Mouse (Mus musculus) CH12.LX (cell line): ENCODE measurements at regions not wholly inside any gene's neighbourhood (a gene's known extent, or its start where the extent isn't known, plus 50 kb on each side); places are given as distances from the start of the nearest gene placed in this dataset.
A peak's percentile ranks its signal among the peaks of the same experiment; 100 is the strongest.

Experiments used
- DNase-seq: peaks from one replicate; pipeline ENCODE4 v3.0.0-alpha.2; 2013; ENCODE audit errors: extremely low read depth
- H3K27ac ChIP-seq: 2 replicates; pipeline ENCODE4 v1.5.1; 2012; ENCODE audit warnings: low read depth, mild to moderate bottlenecking, control low read depth, moderate library complexity; ENCODE audit not compliant: insufficient read depth
- H3K27me3 ChIP-seq: replicated peaks from 2 replicates; pipeline ENCODE3; 2012; ENCODE audit warnings: inconsistent platforms
- H3K36me3 ChIP-seq, 2 experiments: replicated peaks in 1 of 2; 2 replicates each; pipeline versions ENCODE3 to v1.6.1; 2012; ENCODE audit warnings: inconsistent platforms in 1 of 2, low read length in 1 of 2, mild to moderate bottlenecking in 1 of 2, mixed read lengths in 1 of 2, moderate library complexity in 1 of 2; ENCODE audit not compliant: control insufficient read depth in 1 of 2, insufficient read depth in 1 of 2
- H3K4me1 ChIP-seq, 2 experiments: 2 replicates each; pipeline ENCODE4 v1.6.1; 2012; ENCODE audit warnings: inconsistent platforms in 1 of 2, moderate library complexity in 1 of 2; ENCODE audit not compliant: insufficient read depth in 2 of 2, control insufficient read depth in 1 of 2
- H3K4me2 ChIP-seq: 2 replicates; pipeline ENCODE4 v1.6.1; 2012; ENCODE audit warnings: low read depth, mild to moderate bottlenecking, control low read depth; ENCODE audit not compliant: poor library complexity, insufficient read depth, severe bottlenecking
- H3K4me3 ChIP-seq, 3 experiments: fragments of 150-350 bp in 1 of 3; sonication (generic) in 1 of 3; replicated peaks in 1 of 3; 2 replicates each; pipeline versions ENCODE3 to v1.5.1; 2011 to 2012; ENCODE audit warnings: low read depth in 2 of 3, low read length in 2 of 3, mild to moderate bottlenecking in 2 of 3, moderate library complexity in 2 of 3, control low read depth in 1 of 3, improper control_type of control experiment in 1 of 3, inconsistent platforms in 1 of 3, mixed read lengths in 1 of 3; ENCODE audit not compliant: poor library complexity in 1 of 3
- H3K79me2 ChIP-seq: replicated peaks from 2 replicates; pipeline ENCODE4 v1.6.1; 2012; ENCODE audit warnings: mild to moderate bottlenecking, moderate library complexity; ENCODE audit not compliant: control insufficient read depth, poor library complexity, insufficient read depth, severe bottlenecking; ENCODE audit errors: extremely low read depth
- H3K9ac ChIP-seq: 2 replicates; pipeline ENCODE4 v1.6.1; 2012; ENCODE audit warnings: low read depth, mild to moderate bottlenecking, control low read depth, moderate library complexity; ENCODE audit not compliant: insufficient read depth
- H3K9me3 ChIP-seq: replicated peaks from 2 replicates; pipeline ENCODE3; 2012; ENCODE audit warnings: low read length, inconsistent platforms, mixed read lengths
- BHLHE40 ChIP-seq: IDR thresholded peaks from 2 replicates; pipeline ENCODE4 v1.6.1; 2011; ENCODE audit warnings: mild to moderate bottlenecking, low read depth, low read length, improper control_type of control experiment
- CTCF ChIP-seq, 2 experiments: IDR thresholded peaks in 1 of 2; conservative IDR thresholded peaks in 1 of 2; 2 replicates each; pipeline ENCODE4 v1.5.1; 2011 to 2012; ENCODE audit warnings: low read depth in 2 of 2, low read length in 2 of 2, improper control_type of control experiment in 1 of 2, inconsistent platforms in 1 of 2, mild to moderate bottlenecking in 1 of 2, moderate library complexity in 1 of 2
- ETS1 ChIP-seq: conservative IDR thresholded peaks from 2 replicates; pipeline ENCODE4 v1.6.1; 2012; ENCODE audit warnings: low read depth, mild to moderate bottlenecking, inconsistent platforms, low read length, improper control_type of control experiment, moderate library complexity
- MAZ ChIP-seq: IDR thresholded peaks from 2 replicates; pipeline ENCODE4 v1.6.1; 2012; ENCODE audit warnings: low read depth, mild to moderate bottlenecking, inconsistent platforms, low read length, improper control_type of control experiment, moderate library complexity
- MYC ChIP-seq: IDR thresholded peaks from 2 replicates; pipeline ENCODE4 v1.6.1; 2011; ENCODE audit warnings: low read depth, mild to moderate bottlenecking, improper control_type of control experiment, low read length
- NELFE ChIP-seq: IDR thresholded peaks from 2 replicates; pipeline ENCODE4 v1.6.1; 2011; ENCODE audit warnings: low read depth, low read length, improper control_type of control experiment
- RAD21 ChIP-seq: IDR thresholded peaks from 2 replicates; pipeline ENCODE4 v1.6.1; 2011; ENCODE audit warnings: low read depth, mild to moderate bottlenecking, low read length, improper control_type of control experiment, moderate library complexity
- SMC3 ChIP-seq: IDR thresholded peaks from 2 replicates; pipeline ENCODE4 v1.6.1; 2011; ENCODE audit warnings: low read depth, low read length, improper control_type of control experiment
- ZC3H11A ChIP-seq: IDR thresholded peaks from 2 replicates; pipeline ENCODE4 v1.6.1; 2012; ENCODE audit warnings: low read depth, mild to moderate bottlenecking, inconsistent platforms, low read length, improper control_type of control experiment
- ZNF384 ChIP-seq: IDR thresholded peaks from 2 replicates; pipeline ENCODE4 v1.6.1; 2012; ENCODE audit warnings: low read depth, low read length, improper control_type of control experiment, inconsistent platforms
- dilution Hi-C: fragments of 300-500 bp; cut with MboI; formaldehyde crosslinking; loops from 2 replicates; pipeline ENCODE4 v1.14.3; 2020; ENCODE audit warnings: low sequenced_read_pairs; ENCODE audit not compliant: extremely low pct_unique_long_range_greater_than_20kb, extremely low pct_ligation_motif_present
- in situ Hi-C: fragments of 300-500 bp; cut with MboI; formaldehyde crosslinking; loops from 3 replicates; pipeline ENCODE4 v1.14.3; 2019; ENCODE audit warnings: low sequenced_read_pairs, low pct_ligation_motif_present, low pct_unique_long_range_greater_than_20kb, mixed read lengths

DNA sequence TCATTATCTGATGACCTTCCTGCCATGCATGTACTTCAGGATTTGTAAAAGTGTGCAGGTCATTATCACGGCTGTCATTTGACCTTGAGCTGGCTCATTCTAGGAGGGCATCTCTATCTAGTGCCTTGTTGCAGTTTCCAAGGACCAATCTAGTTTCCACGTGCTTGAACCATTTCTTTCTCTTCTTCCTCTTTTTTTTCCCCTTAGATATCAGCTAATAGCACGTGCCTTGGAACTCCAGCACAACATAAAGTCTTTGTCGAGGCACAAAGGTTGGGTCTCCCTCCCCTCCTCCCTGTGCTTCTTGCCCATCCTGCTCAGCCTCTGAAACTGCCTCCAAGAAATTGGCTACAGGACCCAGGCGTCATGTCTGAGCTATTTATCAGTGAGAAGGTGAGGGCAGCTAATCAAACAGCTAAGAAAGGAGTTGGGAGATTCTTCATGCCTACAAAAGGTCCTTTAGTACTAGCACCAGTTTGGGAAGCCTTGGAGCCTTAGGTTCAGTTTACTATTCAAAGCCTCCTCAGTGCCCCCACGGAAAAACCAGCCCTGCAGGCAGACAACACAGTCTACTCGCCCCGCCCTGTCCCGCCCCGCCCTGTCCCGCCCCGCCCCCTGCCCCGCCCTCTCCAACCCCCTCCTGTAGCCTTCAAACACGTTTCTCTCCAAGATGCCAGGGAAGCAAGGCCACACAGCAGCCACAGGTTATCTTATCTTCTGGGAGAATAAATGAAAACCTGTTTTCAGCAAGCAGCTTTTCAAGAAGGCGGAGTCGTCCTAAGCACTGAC, 80.5 kb upstream of the Tapt1 start:
- in situ Hi-C loops, result no loop called here
- Histone ChIP-seq H3K4me3 (no peak overlapping the region), H3K4me2 (peak overlapping the region; percentile 12; the same call in 1 of the 2 replicates), H3K4me1 (peaks cover 5 to 6% of the 10 kb centered on the region in 2 experiments; a peak in 3 of 4 replicates), H3K27ac (no peak overlapping the region), H3K9ac (no peak overlapping the region), H3K27me3 (no peaks in the 10 kb centered on the region), H3K9me3 (no peaks in the 10 kb centered on the region), H3K36me3 (no peaks in the 10 kb centered on the region), H3K79me2 (no peaks in the 10 kb centered on the region)
- peak; percentile 17 for DNase-seq
- no peak for TF ChIP-seq MYC
- peak; percentile 56 for TF ChIP-seq BHLHE40
- dilution Hi-C loops, result no loop called here

- in situ Hi-C loops, result no loop called here
- dilution Hi-C loops, result no loop called here
- DNase-seq, result peak; percentile 70
These were observed 77.7 kb upstream of the Tapt1 start for GRCm38 (mm10) chr5:44303886-44304855.

GRCm38 (mm10) chr5:44284384-44284783, 58.0 kb upstream of the Tapt1 start:
- H3K27ac ChIP-seq, result no peak overlapping the region
- no peaks in the 10 kb centered on the region for H3K27me3 ChIP-seq
- no peak overlapping the region for H3K9ac ChIP-seq
- peaks cover 0 to 3% of the 10 kb centered on the region in 2 experiments; a peak in 1 of 4 replicates for H3K4me1 ChIP-seq
- H3K4me3 ChIP-seq, result no peak overlapping the region
- no peaks in the 10 kb centered on the region for H3K9me3 ChIP-seq
- no peaks in the 10 kb centered on the region for H3K79me2 ChIP-seq
- peak; percentile 76 for DNase-seq
- in situ Hi-C loops (loop anchor here (25.0 kb wide), 1 partner anchor 1153 kb away; no protein-coding TSS in a partner anchor), dilution Hi-C loops (no loop called here)
- TF ChIP-seq ETS1, result no peak
- TF ChIP-seq NELFE, result peak; percentile 39; the same call in 1 of the 2 replicates
- no peak for TF ChIP-seq MAZ
- TF ChIP-seq CTCF (conservative IDR thresholded peaks at IDR 0.05 in 1 of 2, IDR thresholded peaks at IDR 0.05 in 1 of 2; ENCODE audit: low read depth in 2 of 2, low read length in 2 of 2), result peak; percentile 78 to 93
- TF ChIP-seq SMC3, result peak; percentile 69
- TF ChIP-seq RAD21, result peak; percentile 92
- TF ChIP-seq BHLHE40, result no peak
- peak; percentile 16; the same call in 1 of the 2 replicates for TF ChIP-seq ZC3H11A
- H3K36me3 ChIP-seq, result no peaks in the 10 kb centered on the region
- no peak overlapping the region for H3K4me2 ChIP-seq

More at GRCm38 (mm10) chr5:44303886-44304855, 77.7 kb upstream of the Tapt1 start:
- Histone ChIP-seq H3K79me2 (no peaks in the 10 kb centered on the region), H3K9me3 (no peaks in the 10 kb centered on the region)
- peak; percentile 52 to 78 for TF ChIP-seq CTCF (conservative IDR thresholded peaks at IDR 0.05 in 1 of 2, IDR thresholded peaks at IDR 0.05 in 1 of 2; ENCODE audit: low read depth in 2 of 2, low read length in 2 of 2)
- no peak for TF ChIP-seq MYC
- TF ChIP-seq ZNF384, result no peak
- peak; percentile 83 for TF ChIP-seq RAD21
- peak; percentile 15; the same call in 1 of the 2 replicates for TF ChIP-seq ZC3H11A
- peak; percentile 72 for TF ChIP-seq SMC3
- TF ChIP-seq, all 38 proteins: peak for 4
- Histone ChIP-seq H3K4me3 (no peak overlapping the region), H3K4me2 (peak overlapping the region; percentile 13; the same call in 1 of the 2 replicates), H3K36me3 (no peaks in the 10 kb centered on the region), H3K27ac (no peak overlapping the region), H3K9ac (no peak overlapping the region), H3K27me3 (no peaks in the 10 kb centered on the region), H3K4me1 (peaks cover 5 to 6% of the 10 kb centered on the region in 2 experiments; a peak in 3 of 4 replicates)
